Mouse (Mus musculus): ENCODE data around the gene Mthfd1l.
A peak's percentile ranks its signal among the peaks of the same experiment; 100 is the strongest.
"Not testable (repeated sequence)": the region's sequence is repeated elsewhere in the genome, so short reads cannot be mapped to it uniquely, and the experiment has no call there.

The Mthfd1l gene

DNA sequence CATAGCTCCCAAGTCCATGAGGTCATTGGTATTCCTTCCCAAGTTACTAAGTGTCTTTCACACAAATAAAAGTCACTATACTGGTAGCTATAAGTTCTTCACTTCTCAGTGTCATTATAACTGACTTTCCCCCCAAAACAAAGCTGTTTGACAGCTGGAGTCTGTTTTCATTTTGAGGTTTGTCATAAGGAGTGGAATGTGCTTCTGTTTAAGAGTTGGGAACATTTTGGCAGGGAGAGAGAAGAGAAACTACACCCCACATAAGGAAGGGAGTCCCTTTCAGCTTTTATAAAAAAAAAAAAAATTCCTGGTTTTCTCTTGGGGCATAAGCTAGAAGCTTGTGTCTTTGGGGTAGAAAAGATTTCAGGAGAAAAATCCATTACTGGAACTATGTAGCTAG is 143.7 kb downstream of the Mthfd1l start:
- no peak for DNase-seq (ENCODE audit: low read depth, low spot score)

DNA sequence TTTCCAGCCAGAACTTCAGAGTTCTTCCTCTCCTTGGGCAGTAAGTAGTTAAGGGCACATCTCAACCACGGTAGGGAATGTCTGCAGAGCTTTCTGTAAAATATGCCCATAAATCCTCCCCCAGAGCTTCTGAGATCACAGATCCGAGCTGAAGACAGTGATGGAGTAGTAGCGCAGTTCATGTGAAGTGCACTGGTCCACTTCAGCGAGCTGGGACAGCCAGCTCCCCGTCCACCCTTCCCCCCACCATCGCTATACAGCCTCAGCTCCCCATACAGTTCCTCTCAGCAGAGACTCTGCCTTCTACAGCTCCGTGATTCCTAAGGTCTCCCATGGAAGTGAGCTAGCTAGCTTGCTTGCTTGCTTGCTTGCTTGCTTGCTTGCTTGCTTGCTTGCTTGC is 144.2 kb downstream of the Mthfd1l start:
- peak; percentile 74 for DNase-seq (ENCODE audit: low read depth, low spot score)

DNA sequence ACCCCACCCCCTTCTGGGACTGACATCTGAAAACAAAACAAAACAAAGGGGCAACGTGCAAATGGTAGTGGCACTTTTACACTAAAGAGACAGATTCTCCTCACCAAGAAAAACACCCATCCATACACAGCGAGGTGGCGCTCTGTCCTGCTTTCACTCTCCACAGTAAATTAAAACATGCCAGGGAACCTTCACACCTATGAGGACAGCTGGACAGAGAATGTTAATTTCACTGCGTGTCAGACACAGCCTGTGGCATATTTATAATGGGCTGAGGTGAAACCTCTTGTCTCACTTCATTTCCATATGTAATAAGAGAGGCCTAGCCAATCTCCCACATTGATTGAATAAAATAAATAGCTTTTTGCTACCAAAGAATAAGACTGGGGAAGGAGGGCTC is 146.4 kb downstream of the Mthfd1l start:
- DNase-seq (ENCODE audit: low read depth, low spot score), result no peak

DNA sequence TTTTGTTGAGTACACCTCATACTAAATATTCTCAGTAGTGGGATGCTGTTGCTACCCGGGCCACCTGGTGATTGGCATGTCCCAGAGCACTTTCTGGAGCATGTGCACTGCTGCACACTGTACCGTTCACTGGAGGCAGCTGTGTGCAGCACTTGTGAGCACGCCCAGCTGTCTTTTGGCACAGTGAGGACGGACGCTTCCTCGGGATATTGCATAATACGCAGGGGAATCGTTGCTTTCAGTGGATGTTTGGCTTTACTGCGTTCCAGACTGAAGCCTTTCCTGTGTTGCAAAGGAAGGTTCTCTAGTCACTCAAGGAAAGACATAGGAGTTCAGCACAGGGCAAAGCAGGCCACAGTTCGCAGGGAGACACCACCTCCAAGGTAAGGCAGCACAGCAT is 147.8 kb downstream of the Mthfd1l start:
- no peak for DNase-seq (ENCODE audit: low read depth, low spot score)

DNA sequence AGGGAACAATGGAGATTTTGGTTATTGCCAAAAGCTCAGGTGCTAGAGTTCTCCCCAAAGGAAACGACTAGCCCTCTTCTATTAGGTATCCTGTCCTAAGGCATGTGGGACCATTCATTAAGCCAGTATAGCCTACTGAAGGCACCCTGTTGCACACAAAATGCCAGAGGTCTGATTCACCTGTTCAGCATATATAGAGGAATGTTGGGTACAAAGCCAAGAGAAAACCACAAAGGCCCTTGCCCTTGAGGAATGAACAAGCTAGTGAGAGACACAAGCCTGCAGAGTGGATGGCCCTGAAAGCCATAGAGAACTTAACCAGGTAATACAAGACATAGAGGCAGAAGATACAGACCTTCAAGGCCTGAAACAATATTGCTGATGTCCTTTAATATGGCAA is 148.3 kb downstream of the Mthfd1l start:
- DNase-seq (ENCODE audit: low read depth, low spot score), result no peak

DNA sequence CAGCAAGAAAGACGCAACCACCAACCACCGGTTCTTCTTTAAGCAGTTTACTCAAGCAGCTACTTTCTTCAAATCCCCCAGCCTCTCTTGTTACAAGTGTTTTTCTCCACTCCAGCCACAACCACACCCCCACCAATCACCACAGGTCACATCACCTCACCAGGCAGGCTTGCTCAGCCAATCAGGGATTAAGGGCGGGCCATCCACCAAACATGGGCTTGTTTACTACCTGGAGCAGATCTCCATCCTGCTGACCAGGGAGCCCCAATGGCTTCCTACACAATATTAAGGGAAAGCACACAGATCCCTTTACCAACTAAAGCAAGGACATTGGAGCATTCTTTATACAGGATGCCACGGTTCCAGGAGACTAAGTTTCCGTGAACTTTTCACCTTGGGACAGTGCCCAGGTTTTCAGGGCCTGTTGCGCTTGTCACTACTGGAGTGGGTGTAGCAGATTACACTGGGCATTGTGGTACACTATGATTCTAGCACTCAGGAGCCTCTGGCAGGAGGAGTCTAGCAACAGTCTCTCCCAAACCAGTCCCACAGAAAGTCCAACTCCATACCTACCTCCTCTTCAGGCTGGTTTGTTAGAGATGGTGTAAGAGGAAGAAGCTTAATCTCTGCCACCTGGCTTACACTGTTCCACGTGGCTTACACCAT is 150.5 kb downstream of the Mthfd1l start:
- DNase-seq (ENCODE audit: low read depth, low spot score), result not testable (repeated sequence)

DNA sequence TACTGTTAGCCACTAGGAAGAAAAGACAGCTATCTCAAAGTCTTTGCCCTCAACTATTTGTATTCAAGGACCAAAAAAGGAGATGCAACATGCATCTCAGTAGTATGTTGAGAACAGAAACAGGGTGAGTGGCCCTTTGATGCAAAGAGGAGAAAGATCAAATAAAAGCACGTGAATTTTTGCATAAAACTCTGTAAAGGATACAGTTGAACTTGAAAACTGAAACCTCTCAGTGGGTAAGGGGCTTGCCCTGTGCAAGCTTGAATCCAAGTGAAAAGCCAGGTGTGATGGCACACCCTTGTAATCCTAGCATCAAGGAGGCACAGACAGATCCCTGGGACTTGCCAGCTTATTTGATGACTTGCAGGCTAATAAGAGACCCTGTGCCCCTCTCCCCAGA is 151.2 kb downstream of the Mthfd1l start:
- no peak for DNase-seq (ENCODE audit: low read depth, low spot score)

DNA sequence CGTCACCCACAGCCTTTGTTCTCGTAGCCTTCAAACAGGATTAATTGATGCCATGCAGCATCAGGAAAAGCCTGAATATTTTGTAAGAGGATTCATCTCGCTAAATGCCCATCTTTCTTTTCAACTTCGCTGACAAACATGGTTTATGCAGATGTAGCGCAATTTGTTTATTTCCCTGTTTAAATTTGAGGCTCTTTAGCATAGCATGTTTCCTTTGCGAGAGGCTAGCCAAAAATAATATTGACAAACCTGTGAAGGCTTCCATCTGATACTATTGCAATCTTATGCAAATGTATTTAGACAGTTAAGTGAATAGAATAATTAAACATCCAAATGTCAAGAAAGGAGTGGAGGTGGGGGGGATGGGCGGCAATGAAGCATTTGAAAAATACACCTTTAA is 152.3 kb downstream of the Mthfd1l start:
- DNase-seq (ENCODE audit: low read depth, low spot score), result no peak

DNA sequence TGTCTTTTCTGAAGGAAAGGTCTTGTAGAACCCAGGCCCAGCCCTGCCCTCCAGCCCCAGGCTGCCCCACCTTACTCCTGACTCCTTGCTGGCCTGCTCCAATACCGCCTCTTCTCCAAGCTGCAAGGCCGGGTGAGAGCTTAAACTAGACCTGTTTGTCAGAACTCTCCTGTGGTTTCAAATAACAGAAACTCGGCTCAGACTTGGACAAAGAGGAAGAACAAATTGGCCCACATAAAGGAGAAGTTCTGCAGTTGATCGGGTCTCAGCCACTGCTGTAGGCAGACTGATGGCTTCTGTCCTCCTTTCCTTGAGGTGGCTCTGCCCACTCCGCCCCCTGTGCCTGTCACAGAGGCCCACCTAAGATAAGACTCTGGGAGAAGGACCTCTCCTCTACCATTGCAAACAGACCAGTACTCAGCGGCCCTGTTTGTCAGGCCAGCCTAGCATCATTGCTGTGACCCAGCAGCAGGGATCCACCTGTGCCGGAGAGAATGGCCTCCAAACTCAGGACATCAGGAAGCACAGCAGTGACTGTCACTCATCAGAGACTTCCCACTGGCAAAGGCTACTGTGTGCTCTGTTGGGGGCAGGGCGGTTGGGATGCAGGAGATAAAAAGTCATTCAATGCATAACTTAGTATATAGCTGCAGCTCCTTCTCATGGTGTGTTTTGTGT is 153.6 kb downstream of the Mthfd1l start:
- DNase-seq (ENCODE audit: low read depth, low spot score), result no peak

DNA sequence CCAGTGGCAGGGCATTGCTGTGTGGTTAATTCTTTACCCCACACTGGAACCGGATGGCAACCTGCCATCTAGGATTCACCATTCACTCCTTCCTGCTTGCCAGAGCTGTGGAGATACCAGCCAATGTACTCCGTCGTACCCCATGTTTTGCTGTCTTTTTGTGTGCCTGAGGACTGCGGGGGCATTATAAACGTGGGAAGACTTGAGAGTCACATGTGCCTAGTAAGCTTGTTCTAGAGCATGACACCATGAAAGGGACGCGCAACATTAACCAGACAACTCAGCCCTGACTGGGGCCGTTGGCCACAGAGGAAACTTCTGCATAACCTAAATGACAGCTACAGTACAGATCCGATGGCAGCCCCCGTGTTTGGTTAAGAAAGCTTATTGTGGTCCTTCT is 155.5 kb downstream of the Mthfd1l start:
- peak; percentile 28 for DNase-seq (ENCODE audit: low read depth, low spot score)

DNA sequence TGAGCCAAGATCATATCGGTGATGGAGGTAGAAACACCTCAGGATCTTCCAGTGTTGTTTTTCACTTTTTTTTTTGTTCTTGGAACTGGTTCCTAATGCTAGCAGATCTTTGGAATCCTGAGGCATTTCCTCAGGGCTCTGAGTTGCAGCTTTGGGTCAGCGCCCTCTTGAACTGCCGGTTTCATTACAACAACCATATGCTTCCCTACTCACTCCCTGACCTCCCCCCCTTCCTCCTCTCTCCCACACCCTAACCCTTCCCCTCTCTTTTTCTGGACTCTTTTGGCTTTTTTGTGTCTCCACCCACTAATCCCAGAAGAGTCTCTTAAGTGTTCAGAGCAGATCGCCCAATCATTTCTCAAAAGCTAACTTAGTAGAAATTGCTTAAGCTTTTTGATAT is 156.0 kb downstream of the Mthfd1l start:
- DNase-seq (ENCODE audit: low read depth, low spot score), result no peak

DNA sequence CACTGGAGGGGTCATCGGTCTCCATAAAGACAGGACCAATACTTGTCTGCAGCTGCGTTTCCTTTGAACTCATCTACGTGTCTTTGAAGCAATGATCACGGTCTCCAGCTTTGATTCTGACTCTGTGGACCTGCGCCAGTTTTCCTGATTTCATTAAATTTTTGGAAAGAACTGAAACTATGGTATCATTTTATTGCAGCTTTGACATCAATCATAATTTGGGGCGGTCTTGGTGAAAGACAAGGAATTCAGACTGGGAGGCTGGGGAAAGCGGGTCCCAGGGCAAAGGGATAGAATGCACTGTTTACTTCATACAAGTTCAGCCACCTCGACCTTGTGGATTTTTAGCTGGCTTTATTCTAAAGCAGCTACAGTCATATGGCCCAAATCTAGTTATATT is 156.5 kb downstream of the Mthfd1l start:
- DNase-seq (ENCODE audit: low read depth, low spot score), result no peak

DNA sequence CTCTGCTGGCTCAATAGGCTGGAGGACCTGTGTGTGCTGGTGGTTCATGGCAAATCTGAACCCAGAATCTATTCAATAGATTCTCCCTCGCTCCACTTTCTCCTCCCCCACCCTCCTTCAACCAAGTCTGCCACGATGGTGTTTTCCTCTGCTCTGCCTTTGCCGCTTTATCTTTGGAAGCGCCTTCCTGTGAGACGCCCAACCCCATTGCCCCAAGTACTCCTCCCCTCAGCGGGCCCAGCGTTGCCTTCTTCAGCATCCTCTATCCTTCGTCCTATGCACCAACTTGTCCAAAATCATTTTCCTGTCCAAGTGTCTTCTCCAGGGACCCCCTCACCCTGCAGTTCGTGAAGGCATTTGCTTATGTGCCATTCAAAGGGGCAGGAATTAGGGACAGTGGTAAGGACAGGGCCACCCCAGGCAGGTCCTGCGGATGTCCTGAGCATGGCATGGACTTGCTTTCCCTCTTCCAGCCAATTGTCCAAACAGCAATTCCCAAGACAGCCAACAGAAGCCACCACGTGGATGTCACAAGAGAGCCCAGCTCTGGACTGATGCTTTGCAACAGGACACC is 157.2 kb downstream of the Mthfd1l start:
- no peak for DNase-seq (ENCODE audit: low read depth, low spot score)

DNA sequence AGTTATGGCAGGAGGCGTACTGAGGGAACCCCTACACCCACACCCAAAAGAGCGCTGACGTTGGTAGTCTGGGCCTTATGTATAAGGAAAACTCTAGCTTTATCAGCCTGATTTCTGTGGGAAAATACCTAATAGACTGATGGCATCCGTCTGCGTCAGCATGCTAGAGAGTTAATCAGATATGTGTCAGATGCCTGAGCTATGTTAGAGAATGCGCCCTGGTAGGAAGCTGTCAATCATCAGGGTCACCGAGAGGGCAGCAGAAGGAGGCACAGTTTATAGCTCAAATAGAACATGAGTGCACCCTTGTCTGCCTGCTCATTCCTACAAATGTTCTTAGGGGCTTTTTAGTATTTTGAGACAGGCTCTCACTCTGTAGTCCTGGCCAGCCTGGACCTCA is 159.8 kb downstream of the Mthfd1l start:
- peak; percentile 65 for DNase-seq (ENCODE audit: low read depth, low spot score)

DNA sequence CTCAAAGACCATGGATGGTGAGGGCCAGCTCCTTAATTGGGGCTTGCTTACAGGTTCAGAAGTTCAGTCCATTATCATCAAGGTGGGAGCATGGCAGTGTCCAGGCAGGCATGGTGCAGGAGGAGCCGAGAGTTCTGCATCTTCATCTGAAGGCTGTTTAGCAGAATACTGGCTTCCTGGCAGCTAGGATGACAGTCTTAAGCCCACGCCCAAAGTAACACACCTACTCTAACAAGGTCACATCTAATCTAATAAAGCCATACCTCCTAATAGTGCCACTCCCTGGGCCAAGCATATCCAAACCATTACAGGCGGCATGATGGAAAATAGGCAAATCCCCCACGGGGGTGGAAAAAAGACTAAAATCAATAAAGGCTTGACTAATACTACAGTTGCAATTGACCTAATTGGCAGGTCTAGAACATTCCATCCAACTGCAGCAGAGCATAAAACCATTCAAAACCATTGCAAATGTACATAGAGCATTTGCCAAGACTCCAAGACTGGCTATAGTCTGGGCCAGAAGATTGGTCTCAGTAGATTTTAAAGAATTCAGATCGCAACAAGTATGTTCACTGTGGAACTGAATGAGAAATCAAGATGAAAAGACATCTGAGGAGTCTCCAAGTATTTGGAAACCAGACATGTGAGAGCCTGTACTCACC is 162.3 kb downstream of the Mthfd1l start:
- no peak for DNase-seq (ENCODE audit: low read depth, low spot score)

DNA sequence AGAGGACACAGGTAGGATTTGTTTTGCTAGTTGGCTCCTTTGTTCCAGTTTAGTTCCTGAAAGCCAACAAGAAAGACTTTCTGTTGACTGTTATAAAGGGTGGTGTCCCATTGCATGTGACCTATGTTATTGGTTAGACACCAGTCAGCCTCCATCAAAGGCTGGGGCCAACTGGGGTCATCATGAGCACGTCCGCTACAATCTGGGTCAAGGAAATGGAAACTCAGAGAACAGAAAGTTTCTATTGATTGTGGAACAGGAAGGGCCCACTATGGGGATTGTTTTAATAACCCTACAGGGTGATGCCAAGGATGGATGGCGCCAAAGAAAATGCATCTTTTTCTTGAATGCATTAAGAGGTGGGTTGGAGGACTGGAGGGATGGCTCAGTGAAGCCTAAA is 166.6 kb downstream of the Mthfd1l start:
- no peak for DNase-seq (ENCODE audit: low read depth, low spot score)

DNA sequence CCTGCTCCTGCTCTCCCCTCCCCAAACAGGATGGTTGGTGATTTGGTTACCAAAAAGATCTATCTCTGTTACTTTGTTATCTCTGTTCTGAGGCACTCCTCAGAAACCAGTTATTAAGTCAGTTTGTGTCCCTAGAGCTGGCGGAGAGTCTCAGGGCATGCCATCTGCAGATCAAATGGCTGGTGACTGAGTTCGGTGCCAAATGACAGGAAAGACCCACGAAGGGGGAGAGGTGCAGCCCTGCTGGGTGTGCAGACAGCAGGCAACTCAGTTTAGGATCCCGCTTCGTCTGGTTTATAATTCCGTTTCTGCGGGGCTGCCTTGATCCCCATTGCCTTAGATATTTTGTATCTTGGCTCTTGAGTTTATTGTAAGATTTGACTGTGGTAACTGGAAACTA is 168.8 kb downstream of the Mthfd1l start:
- no peak for DNase-seq (ENCODE audit: low read depth, low spot score)

DNA sequence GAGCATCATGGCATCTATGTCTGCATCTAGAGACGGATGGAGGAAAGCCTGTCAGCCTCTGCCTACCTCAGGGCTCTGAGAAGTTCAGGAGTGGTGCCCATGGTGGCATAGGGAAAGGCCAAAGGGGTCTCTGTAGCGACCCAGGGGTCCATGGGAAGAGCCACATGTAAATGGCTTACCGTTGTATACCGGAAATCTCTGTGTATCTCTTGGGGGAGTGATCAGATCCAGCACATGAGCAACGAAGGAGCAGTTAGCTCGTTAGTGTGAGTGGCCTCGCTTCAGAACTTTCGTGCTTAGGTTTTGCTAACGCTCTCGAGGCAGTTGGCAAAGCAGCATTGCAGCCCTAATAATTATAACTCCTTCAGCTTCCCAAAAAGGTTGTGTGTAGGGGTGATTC is 169.9 kb downstream of the Mthfd1l start:
- no peak for DNase-seq (ENCODE audit: low read depth, low spot score)

DNA sequence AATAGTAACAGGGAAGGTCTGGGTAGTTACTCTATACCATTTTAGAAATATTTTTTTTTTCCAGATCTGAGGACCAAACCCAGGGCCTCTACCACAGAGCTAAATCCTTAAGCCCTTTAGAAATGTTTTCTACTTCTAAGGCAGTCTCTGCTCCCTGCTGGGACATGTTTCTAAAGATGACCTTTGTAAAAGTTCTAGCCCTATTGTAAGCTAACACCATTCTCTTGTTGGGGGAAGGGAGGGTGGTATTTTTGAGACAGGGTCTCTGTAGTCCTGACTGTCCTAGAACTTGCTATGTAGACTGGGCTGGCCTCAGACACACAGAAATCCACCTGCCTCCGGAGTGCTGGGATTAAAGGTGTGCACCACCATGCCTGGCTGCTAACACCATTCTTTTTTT is 170.5 kb downstream of the Mthfd1l start:
- DNase-seq (ENCODE audit: low read depth, low spot score), result no peak

DNA sequence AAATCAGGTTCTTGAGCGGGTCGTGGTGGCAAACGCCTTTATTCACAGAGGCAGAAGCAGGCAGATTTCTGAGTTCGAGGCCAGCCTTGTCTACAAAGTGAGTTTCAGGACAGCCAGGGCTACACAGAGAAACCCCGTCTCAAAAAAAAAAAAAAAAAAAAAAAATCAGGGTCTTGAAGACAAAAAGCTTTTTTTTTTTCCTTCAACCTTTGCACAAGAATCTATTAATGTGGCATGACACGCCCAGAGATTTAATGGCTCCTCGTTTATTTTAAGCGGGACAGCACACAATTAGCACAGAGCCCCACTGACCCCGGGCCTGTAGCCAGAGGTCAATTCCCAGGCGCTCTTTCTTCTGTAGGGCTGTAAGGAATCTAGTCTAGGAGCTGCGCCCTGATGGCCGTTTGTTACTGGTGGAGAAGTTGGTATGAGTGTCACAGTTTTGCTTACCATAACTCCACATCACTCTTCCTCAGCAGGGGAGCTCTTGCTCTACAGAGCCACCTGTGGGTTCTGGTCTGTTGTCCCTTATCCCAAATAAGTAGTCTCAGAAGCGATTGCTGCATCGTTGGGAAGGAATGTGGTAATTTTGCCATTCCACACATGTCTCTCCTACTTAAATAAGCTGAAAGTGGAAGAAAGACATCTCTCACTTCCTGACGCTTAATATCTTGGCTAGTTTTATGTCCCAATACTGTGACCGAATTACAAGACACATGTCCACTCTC is 172.3 kb downstream of the Mthfd1l start:
- no peak for DNase-seq (ENCODE audit: low read depth, low spot score)

DNA sequence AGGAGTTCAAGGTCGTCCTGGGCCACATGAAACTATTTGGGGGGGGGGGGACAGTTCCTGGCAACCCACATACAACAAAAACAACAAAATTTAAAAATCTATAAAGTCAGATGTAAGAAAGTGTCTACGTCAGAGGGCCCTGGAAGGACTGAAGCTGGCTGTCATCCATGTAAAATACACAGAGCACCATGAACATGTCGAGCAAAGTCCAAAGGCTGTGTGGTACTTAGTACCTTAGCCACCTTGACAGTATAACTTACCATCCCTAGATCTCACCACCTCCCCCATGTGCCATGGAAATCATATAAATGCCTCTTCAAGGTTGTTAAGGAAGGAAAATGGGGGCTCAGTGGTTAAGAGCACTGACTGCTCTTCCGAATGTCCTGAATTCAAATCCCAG is 174.0 kb downstream of the Mthfd1l start:
- DNase-seq (ENCODE audit: low read depth, low spot score), result no peak

DNA sequence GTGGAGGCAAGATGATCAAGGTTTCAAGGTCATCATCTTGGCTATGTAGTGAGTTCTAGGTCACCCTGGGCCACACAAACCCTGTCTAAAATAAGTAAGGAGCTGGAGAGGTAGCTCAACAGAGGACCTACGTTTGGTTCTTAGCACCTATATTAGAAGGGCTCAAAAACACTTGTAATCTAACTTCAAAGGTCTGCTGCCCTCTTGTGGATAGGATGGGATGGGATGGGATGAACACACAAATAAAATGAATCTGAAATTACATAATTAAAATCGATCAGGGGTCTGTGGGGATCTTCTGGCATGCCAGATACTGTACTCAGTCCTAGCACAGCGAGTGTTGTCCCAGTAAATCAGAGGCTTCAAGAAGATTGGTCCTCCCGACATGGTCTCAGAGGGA is 178.2 kb downstream of the Mthfd1l start:
- no peak for DNase-seq (ENCODE audit: low read depth, low spot score)
